Mouse (Mus musculus) spleen, adult 2 months (tissue): Measurements from ENCODE around the gene Sez6l2.

Source experiments
- CTCF ChIP-seq: fragments of 200-500 bp; IDR thresholded peaks from 2 replicates; pipeline ENCODE4 v1.5.1; 2011; ENCODE audit warnings: mild to moderate bottlenecking, inconsistent platforms; ENCODE audit not compliant: insufficient read depth, insufficient read length, insufficient replicate concordance; ENCODE audit errors: extremely low read depth
- POLR2A ChIP-seq: fragments of 200-500 bp; IDR thresholded peaks from 2 replicates; pipeline ENCODE4 v1.6.1; 2011; ENCODE audit warnings: low read depth, low read length, inconsistent platforms

DNA sequence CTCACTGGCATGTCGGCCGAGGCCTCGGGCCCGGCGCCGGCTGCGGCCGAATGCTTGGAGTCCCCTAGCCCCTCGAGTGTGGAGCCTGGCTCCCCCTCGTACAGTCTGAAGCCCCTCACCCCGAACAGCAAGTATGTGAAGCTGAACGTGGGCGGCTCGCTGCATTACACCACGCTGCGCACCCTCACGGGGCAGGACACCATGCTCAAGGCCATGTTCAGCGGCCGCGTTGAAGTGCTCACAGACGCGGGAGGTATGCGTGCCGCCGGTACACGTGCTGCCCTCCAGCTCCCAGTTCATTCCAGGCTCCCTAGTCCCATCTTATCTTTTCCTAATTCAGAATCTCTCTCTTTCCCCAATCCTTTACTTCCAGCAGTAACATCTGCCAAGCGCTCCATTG is 21.3 kb upstream of the Sez6l2 start:
- TF ChIP-seq POLR2A (no peak), CTCF (no peak)
